Mouse (Mus musculus) erythroblast, embryonic 14.5 days (primary cell): ENCODE data around the gene Dbndd1.
"Not testable (repeated sequence)": the region's sequence is repeated elsewhere in the genome, so short reads cannot be mapped to it uniquely, and the experiment has no call there.

Experiments
- GATA1 ChIP-seq: IDR thresholded peaks from 2 replicates; pipeline ENCODE4 v1.6.1; 2012; ENCODE audit warnings: low read length, inconsistent platforms, mixed read lengths
- TAL1 ChIP-seq: IDR thresholded peaks from 3 replicates; pipeline ENCODE4 v1.6.1; 2012; ENCODE audit warnings: low read length, inconsistent platforms, mixed read lengths

DNA sequence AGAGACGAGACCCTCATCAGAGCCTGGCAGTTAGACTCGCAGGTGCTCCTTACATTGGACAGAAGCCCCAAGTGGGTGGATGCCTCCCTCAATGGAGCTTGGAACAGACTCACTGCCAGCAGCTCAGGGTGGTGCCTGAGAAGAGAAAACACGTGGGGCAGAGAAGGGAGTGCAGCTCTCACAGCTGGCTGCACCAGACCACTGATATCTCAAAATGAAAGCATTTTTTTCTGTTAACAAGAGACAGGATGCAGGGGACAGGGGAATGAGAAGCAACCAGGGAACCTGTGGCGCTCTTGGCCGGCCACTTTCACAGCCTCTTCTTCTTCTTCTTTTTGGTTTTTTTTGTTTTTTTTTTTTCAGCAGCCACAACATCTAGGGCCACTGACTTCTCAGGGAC is 40.7 kb downstream of the Dbndd1 start:
- not testable (repeated sequence) for TF ChIP-seq TAL1, GATA1
